Mouse (Mus musculus) spleen, adult 18-20 months (tissue): ENCODE results near the gene H1foo.

Source experiments
- DNase-seq, 2 experiments: peaks; one replicate each; pipeline ENCODE4 v3.0.0; 2022; ENCODE audit warnings: mixed read lengths in 2 of 2

Gene H1foo

GRCm38 (mm10) chr6:115987096-115987747 is 42.5 kb downstream of the H1foo start:
- DNase-seq: no peak

- no peak for DNase-seq
These were observed 44.3 kb downstream of the H1foo start for GRCm38 (mm10) chr6:115989032-115989431.

- DNase-seq: no peak
These were observed 44.9 kb downstream of the H1foo start for GRCm38 (mm10) chr6:115989607-115990006.

GRCm38 (mm10) chr6:115990056-115990455 is 45.3 kb downstream of the H1foo start:
- DNase-seq: no peak

- DNase-seq: no peak
These were observed 45.7 kb downstream of the H1foo start for GRCm38 (mm10) chr6:115990479-115990878.

GRCm38 (mm10) chr6:115991108-115991880 is 46.6 kb downstream of the H1foo start:
- DNase-seq: no peak

- no peak for DNase-seq
These were observed 47.3 kb downstream of the H1foo start for GRCm38 (mm10) chr6:115991881-115992620.

- DNase-seq: no peak
These were observed 48.2 kb downstream of the H1foo start for GRCm38 (mm10) chr6:115992981-115993380.

GRCm38 (mm10) chr6:115993463-115994145 is 48.9 kb downstream of the H1foo start:
- no peak for DNase-seq

- DNase-seq: peak in 1 of 2 experiments; percentile 45
These were observed 49.6 kb downstream of the H1foo start for GRCm38 (mm10) chr6:115994146-115994876.

GRCm38 (mm10) chr6:115994877-115995520 is 50.3 kb downstream of the H1foo start, which contains the start of gene Plxnd1:
Gene Plxnd1 (minus strand): TSS chr6:115995005.
- peak; percentile 90 to 98 for DNase-seq

- no peak for DNase-seq
These were observed 50.8 kb downstream of the H1foo start for GRCm38 (mm10) chr6:115995531-115995941.

GRCm38 (mm10) chr6:115996171-115996851 is 51.6 kb downstream of the H1foo start:
- DNase-seq: no peak

GRCm38 (mm10) chr6:115997726-115998311 is 53.1 kb downstream of the H1foo start:
- DNase-seq: no peak

- no peak for DNase-seq
These were observed 54.0 kb downstream of the H1foo start for GRCm38 (mm10) chr6:115998758-115999157.

GRCm38 (mm10) chr6:115999227-115999626 is 54.5 kb downstream of the H1foo start:
- no peak for DNase-seq
